Mouse (Mus musculus): ENCODE measurements around the gene Vmn1r17. TPM values are rescaled to one million over a fixed set of nuclear protein-coding genes. Genes with fewer than 3 reads are reported as not detected.
"Not testable (repeated sequence)": the region's sequence is repeated elsewhere in the genome, so short reads cannot be mapped to it uniquely, and the experiment has no call there.

Vmn1r17 gene
- total RNA-seq (2021): not detected

GRCm38 (mm10) chr6:57363627-57364026, at the start of gene Vmn1r17:
Gene Vmn1r17, minus strand, starts transcription at chr6:57363727.
- DNase-seq (ENCODE audit: low spot score in 2 of 2): no peak
- intact Hi-C loops (cut with DNase I): no loop called here

- DNase-seq (ENCODE audit: low spot score in 2 of 2); intact Hi-C loops (cut with DNase I): not testable (repeated sequence)
Measured at GRCm38 (mm10) chr6:57403480-57403879, 40.0 kb upstream of the Vmn1r17 start, which contains the start of gene Vmn1r19. Gene Vmn1r19, plus strand, starts transcription at chr6:57403780.

- intact Hi-C loops (cut with DNase I): no loop called here
- DNase-seq (ENCODE audit: low spot score in 2 of 2): no peak
Measured at GRCm38 (mm10) chr6:57395683-57396082, 32.2 kb upstream of the Vmn1r17 start, which contains the start of gene Vmn1r18. Gene Vmn1r18, minus strand, starts transcription at chr6:57395783.

GRCm38 (mm10) chr6:57367496-57367895, 4.0 kb upstream of the Vmn1r17 start:
- DNase-seq (ENCODE audit: low spot score in 2 of 2): no peak
- intact Hi-C loops (cut with DNase I): no loop called here

- intact Hi-C loops (cut with DNase I); DNase-seq (ENCODE audit: low spot score in 2 of 2): not testable (repeated sequence)
Measured at GRCm38 (mm10) chr6:57365866-57366265, 2.3 kb upstream of the Vmn1r17 start.

- no peak for DNase-seq (ENCODE audit: low spot score in 2 of 2)
- intact Hi-C loops (cut with DNase I): no loop called here
Measured at GRCm38 (mm10) chr6:57356864-57357263, 6.7 kb downstream of the Vmn1r17 start.

- intact Hi-C loops (cut with DNase I): no loop called here
- DNase-seq (ENCODE audit: low spot score in 2 of 2): no peak
Measured at GRCm38 (mm10) chr6:57329394-57329793, 34.1 kb downstream of the Vmn1r17 start, which contains the start of gene Vmn1r16. Gene Vmn1r16, minus strand, starts transcription at chr6:57329494.

GRCm38 (mm10) chr6:57326176-57326575, 37.4 kb downstream of the Vmn1r17 start:
- DNase-seq (ENCODE audit: low spot score in 2 of 2): no peak
- intact Hi-C loops (cut with DNase I): no loop called here

Other genes starting within 250 kb of the Vmn1r17 start
- gene Vmn1r11, start 230.3 kb downstream of the Vmn1r17 start, total RNA-seq (2021): not detected
- not detected for gene Vmn1r12, start 206.8 kb downstream of the Vmn1r17 start, total RNA-seq (2021)
- not detected for gene Vmn1r13, start 160.4 kb downstream of the Vmn1r17 start, total RNA-seq (2021)
- not detected for gene Vmn1r14, start 132.0 kb downstream of the Vmn1r17 start, total RNA-seq (2021)
- gene Vmn1r15, start 105.8 kb downstream of the Vmn1r17 start, total RNA-seq (2021): not detected
- gene Vmn1r16, start 34.2 kb downstream of the Vmn1r17 start, total RNA-seq (2021): not detected
- gene Vmn1r18, start 32.1 kb upstream of the Vmn1r17 start, total RNA-seq (2021): under 1 TPM; 0.02 to 0.07 TPM
- not detected for gene Vmn1r19, start 40.1 kb upstream of the Vmn1r17 start, total RNA-seq (2021)
- not detected for gene Vmn1r20, start 65.2 kb upstream of the Vmn1r17 start, total RNA-seq (2021)
- 10 to 100 TPM; 74.7 to 77.6 TPM for gene Ppm1k, start 171.7 kb upstream of the Vmn1r17 start, total RNA-seq (2021)
- gene Herc6, start 217.3 kb upstream of the Vmn1r17 start, total RNA-seq (2021): 10 to 100 TPM in 1 of 2 experiments, 1 to 10 TPM in 1; 7.9 to 13.6 TPM